Mouse (Mus musculus): ENCODE data around the gene Plekhg5. TPM values are rescaled to one million over a fixed set of nuclear protein-coding genes. Genes with fewer than 3 reads are reported as not detected.

Plekhg5 gene
- total RNA-seq, 2 experiments from 2014 or later = 80.0 to 91.9 TPM

GRCm38 (mm10) chr4:152069245-152069644 lies 3.1 kb upstream of the Plekhg5 start:
- no peak for DNase-seq (ENCODE audit: low spot score in 2 of 2)

DNA sequence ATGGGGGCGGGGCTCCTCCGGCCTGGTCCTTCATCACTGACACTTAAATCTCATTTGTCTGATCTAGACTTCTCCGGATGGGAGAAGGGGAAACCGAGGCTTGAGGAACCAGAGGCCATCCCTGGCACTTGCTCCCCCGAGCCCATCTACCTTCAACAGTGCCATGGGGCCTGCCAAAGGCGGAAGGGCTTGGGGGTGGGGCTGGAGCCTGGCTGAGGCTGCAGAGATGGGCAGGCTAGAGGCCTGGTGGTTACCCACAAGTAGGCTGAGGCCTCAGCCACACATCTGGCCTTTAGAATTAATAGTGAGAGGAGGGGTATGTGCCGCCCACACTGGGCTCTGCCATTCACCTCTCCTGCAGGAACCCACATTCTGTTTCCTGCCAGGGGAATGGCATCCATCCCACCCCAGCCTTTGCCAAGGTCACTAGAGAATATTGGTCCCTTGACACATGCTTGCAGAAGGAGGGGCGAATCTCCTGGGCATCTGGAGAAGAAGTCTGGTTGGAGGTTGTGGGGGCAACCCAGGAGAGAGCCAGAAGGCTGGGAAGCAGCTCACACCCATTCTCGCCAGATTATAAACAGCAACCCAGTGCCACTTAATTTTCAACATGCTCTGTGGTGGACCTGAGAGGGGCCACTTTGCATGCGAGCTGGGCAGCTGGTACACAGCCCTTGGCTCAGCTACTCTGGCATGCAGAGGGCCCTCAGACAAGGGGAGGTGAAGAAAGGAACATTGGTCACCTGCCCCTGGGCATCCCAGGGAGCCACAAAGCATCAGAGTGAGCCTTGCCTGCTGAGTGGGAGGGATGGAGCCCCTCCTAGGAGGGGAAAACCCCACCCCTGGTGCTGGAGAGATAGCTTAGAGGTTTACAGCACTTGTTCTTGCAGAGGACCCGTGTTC lies 1.6 kb upstream of the Plekhg5 start:
- DNase-seq (ENCODE audit: low spot score in 2 of 2) = no peak

- DNase-seq (ENCODE audit: low spot score in 2 of 2) = no peak
Observed at GRCm38 (mm10) chr4:152072655-152073054, 357 bp downstream of the Plekhg5 start.

GRCm38 (mm10) chr4:152073715-152074114 lies 1.4 kb downstream of the Plekhg5 start:
- no peak for DNase-seq (ENCODE audit: low spot score in 2 of 2)

DNA sequence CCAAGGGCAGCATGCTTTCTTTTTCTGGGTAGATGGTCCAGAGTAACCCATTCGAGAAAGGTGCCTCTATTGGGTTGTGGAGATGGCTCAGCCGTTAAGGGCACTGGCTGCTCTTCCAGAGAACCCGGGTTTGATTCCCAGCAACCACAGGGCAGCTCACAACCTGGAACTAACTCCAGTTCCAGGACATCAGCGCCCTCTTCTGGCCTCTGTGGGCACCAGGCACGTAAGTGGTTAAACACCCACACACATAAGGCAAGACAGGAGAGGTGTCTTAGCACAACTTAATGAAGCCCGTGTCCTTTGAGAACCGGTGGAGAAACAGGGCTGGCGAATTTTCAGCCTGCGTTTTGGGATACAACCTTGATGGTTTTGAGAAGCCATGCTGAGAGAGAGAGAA lies 2.2 kb downstream of the Plekhg5 start:
- DNase-seq (ENCODE audit: low spot score in 2 of 2) = no peak

- no peak for DNase-seq (ENCODE audit: low spot score in 2 of 2)
Observed at GRCm38 (mm10) chr4:152077191-152077590, 4.9 kb downstream of the Plekhg5 start.

GRCm38 (mm10) chr4:152078105-152078530 lies 5.8 kb downstream of the Plekhg5 start:
- peak; percentile 45 to 59 for DNase-seq (ENCODE audit: low spot score in 2 of 2)

GRCm38 (mm10) chr4:152079261-152079660 lies 7.0 kb downstream of the Plekhg5 start:
- no peak for DNase-seq (ENCODE audit: low spot score in 2 of 2)

DNA sequence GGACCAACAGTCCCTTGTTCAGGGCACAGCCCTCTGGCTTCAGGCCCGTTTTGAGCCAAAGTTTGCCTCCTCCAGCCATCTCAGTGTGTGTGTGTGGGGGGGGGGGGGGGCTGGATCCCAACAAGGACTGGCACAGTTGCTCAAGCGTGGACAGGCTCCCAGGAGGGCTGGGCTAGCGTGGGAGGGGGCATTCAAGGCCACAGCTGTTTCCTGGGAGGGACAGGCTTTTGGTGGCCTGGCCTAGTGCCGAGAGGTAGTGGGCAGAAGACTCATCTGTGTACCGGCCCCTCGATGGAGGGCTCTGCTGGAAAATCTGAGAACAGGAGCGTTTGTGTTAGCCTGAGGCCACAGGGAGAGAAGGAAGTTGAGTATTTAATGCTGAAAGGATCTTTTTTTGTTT lies 7.6 kb downstream of the Plekhg5 start:
- no peak for DNase-seq (ENCODE audit: low spot score in 2 of 2)

GRCm38 (mm10) chr4:152083611-152084220 lies 11.4 kb downstream of the Plekhg5 start:
- DNase-seq (ENCODE audit: low spot score in 2 of 2) = no peak

DNA sequence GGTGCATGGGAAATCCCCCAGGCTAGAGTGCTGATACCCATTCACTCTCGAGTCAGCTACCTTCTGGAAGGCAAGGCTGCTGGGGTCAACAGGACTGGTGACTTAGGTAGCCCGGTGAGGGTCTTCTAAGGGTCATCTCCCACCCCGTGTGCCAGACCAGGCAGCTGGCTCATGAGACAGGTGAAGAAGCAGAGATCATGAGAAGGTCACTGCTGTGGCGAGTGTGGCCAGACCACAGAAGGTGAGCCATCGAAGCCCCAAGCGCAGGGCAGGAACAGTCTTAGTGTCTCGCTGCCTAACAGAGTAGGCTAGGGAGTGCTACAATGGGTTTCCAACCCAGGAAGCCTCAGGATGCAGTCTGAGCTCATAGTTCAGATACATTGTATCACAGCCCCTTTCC lies 12.3 kb downstream of the Plekhg5 start:
- no peak for DNase-seq (ENCODE audit: low spot score in 2 of 2)

- peak; percentile 52 to 68 for DNase-seq (ENCODE audit: low spot score in 2 of 2)
Observed at GRCm38 (mm10) chr4:152086505-152087210, 14.4 kb downstream of the Plekhg5 start.

GRCm38 (mm10) chr4:152087211-152088081 lies 15.1 kb downstream of the Plekhg5 start:
- DNase-seq (ENCODE audit: low spot score in 2 of 2) = no peak

DNA sequence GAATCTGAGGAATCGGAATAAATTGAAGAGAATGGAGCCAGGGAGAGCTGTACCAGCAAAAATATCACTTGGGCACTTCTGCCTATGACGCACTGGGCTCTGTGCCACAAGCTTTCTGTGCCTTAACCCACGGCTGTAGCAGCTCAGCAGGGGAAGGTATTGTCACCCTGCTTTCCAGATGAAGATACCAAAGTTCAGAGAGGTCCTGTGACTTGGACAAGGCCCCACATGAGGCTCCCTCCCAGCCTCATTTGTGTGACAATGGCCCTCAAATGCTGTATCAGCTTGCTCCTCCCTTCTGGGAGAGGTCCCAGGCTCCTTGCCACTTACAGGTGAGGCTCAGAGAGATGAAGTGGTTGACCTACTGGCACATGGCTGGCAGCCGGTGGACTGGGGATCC lies 15.8 kb downstream of the Plekhg5 start:
- peak; percentile 79 to 81 for DNase-seq (ENCODE audit: low spot score in 2 of 2)

DNA sequence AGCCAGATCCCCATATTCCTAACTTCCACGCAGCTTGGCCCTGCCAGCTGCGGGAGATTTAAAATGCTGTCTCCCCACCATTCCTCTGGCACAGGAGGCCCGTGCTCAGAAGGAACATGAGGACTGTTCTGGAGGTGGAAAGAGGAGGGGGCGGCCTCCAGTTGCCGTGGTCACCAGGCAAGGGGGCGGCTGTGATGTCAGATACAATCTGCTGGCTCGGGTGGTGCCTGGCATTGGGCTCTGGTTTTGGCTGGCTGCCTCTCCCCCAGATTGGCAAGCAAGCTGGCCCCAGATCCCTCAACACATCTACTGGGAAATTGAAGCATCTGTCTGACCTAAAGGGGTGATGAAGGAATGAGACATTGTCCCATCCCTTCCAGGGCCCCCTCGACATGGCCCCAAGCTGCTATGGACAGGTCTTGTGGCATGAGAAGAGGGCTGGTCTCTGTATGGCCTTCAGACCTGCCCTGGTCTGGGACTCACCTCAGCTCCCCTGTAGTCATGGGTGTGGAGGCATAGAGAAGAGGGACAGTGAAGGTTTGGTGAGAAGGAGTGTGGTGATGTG lies 16.3 kb downstream of the Plekhg5 start:
- peak; percentile 88 to 93 for DNase-seq (ENCODE audit: low spot score in 2 of 2)

GRCm38 (mm10) chr4:152090191-152090590 lies 17.9 kb downstream of the Plekhg5 start:
- DNase-seq (ENCODE audit: low spot score in 2 of 2) = no peak

GRCm38 (mm10) chr4:152092751-152093293 lies 20.5 kb downstream of the Plekhg5 start:
- no peak for DNase-seq (ENCODE audit: low spot score in 2 of 2)

DNA sequence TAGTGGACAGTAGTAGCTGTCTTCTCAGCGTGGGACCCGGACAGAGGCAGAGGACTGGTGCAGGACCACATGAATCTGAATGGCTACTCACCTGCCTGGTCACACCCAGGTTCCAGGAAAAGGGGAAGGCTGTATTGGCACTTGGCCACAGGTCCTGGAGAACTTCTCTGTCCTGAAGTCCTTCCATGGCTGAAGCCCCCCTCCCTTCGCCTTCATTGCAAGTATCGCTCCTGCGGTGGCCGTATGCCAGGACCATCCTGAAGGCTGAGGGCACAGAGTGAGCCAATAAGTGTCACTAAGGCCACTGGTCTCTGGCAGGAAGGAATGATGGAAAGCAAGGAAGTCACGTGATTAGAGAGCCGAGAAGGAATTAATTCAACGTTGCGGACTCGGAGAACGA lies 21.9 kb downstream of the Plekhg5 start:
- no peak for DNase-seq (ENCODE audit: low spot score in 2 of 2)

DNA sequence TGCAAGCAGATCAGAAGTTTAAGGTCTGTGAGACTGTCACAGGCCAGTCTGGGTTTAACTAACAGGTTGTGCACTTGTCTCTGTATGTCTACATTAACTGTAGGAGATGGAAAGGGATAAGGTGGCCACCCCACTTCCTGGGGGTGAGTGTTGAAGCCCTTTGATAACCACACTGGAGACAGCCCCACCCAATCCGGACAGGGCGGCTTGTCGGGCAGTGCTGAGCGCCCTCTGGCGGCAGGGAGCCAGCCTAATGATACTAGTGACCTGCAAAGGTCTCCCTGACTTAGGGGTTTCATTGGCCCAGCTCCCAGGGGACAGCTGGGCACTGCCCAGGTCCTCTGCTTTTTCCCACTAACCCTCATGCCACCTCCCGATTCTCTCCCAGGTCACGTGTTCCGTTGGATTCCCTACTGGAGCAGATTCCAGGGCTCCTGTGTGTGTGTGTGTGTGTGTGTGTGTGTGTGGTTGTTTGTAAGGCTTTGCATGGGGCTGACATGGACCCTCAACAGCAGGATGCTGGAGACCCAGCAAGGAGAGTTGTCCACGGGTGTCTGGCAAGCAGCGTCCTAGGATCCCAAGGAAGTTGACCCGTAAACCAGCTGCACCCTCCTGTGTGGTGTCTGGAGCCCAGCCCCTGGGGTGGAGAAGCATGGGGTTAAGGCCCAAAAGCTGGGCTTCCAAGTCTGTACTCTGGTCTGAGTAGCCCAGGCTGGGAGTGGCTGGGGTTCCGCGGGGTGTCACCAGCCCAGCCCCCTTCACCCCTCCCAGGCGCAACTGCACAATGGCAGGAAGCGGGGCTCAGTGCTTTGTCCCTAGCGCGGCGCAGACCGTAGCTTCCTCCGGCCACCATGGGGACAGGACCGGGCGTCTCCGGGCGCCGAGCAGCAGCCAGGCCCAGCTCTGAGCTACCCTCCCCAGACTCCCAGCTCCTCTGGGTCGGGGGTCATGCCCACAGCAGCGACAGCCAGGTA lies 23.9 kb downstream of the Plekhg5 start:
- peak; percentile 65 to 74 for DNase-seq (ENCODE audit: low spot score in 2 of 2)
